Mouse (Mus musculus) spleen, adult 2 months (tissue): ENCODE results near the gene Wnt1.

Experiments used
- CTCF ChIP-seq: fragments of 200-500 bp; IDR thresholded peaks from 2 replicates; pipeline ENCODE4 v1.5.1; 2011; ENCODE audit warnings: mild to moderate bottlenecking, inconsistent platforms; ENCODE audit not compliant: insufficient read depth, insufficient read length, insufficient replicate concordance; ENCODE audit errors: extremely low read depth
- POLR2A ChIP-seq: fragments of 200-500 bp; IDR thresholded peaks from 2 replicates; pipeline ENCODE4 v1.6.1; 2011; ENCODE audit warnings: low read depth, low read length, inconsistent platforms

DNA sequence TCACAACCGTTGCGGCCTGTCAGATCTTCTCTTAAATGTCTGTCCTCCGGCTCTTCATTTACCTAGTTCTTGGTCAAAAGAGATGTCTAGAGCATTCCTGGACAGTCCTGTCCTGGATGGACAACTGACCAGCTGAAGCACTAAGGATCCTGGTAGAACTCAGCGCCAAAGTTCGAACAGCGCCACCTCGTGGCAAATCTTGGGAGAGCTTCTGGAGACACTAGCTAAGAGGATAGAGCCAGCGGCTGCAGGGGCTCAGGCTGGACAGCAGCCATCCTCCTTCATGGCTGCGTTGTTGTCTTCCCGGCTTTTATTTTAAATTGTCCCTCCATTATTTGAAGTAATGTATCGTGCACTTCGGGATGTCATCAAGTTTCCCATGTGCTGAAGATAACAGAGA, 9.7 kb downstream of the Wnt1 start:
- TF ChIP-seq CTCF (peak; percentile 83; the same call in 1 of the 2 replicates), POLR2A (no peak)
